Mouse (Mus musculus): ENCODE measurements around the gene Cemip.

Cemip gene

GRCm38 (mm10) chr7:83891433-83892332 is 194.6 kb downstream of the Cemip start:
- 2% methylated on average over 43 of the region's 44 CpGs for WGBS

GRCm38 (mm10) chr7:83889946-83890345 is 196.4 kb downstream of the Cemip start:
- 91% methylated on average over 5 of the region's 5 CpGs for WGBS

GRCm38 (mm10) chr7:83889383-83889782 is 196.9 kb downstream of the Cemip start:
- WGBS = 57% methylated on average over 3 of the region's 3 CpGs

- WGBS = 95% methylated on average over 6 of the region's 6 CpGs
These were observed 199.8 kb downstream of the Cemip start for GRCm38 (mm10) chr7:83886366-83887129.

GRCm38 (mm10) chr7:83885835-83886234 is 200.5 kb downstream of the Cemip start:
- WGBS = 87% methylated on average over 4 of the region's 4 CpGs

- WGBS = 44% methylated on average over 6 of the region's 6 CpGs
These were observed 201.3 kb downstream of the Cemip start for GRCm38 (mm10) chr7:83884921-83885532.

- under 1% methylated on average over 68 of the region's 69 CpGs for WGBS
These were observed 202.2 kb downstream of the Cemip start, which contains the start of the genes Tlnrd1 and Mesd for GRCm38 (mm10) chr7:83884021-83884658. Gene Tlnrd1, minus strand, starts transcription at chr7:83884305. Gene Mesd, plus strand, starts transcription at chr7:83884466.

- WGBS = under 1% methylated on average over 88 of the region's 91 CpGs
These were observed 202.9 kb downstream of the Cemip start for GRCm38 (mm10) chr7:83883276-83884020.
